Mouse (Mus musculus): ENCODE data around the gene Cdadc1.

DNA sequence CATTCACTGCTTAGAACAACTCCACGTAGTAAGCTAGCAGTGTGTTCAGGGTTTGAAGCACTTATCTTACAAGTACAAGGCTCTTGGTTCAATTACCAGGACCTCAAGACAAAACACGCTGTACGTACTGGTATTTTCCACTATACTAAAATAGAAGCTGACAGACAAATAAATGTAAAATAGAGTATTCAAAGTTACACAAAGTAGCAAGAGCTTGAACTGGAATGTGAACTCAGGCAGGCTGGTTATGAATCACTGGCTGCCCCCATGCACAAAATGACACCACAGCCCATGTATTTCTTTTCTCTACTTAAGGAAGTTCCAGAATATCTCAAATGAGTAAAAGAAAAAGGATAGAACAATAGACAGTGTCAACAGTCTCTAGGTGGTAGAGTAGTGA is 2.8 kb downstream of the Cdadc1 start:
- TF ChIP-seq POLR2A (IDR thresholded peaks at IDR 0.05; ENCODE audit: control insufficient read depth, low read depth, low read length) (no peak), CTCF (IDR thresholded peaks at IDR 0.05; ENCODE audit: control insufficient read depth, insufficient read depth, insufficient replicate concordance, low read depth, low read length) (no peak)
